Mouse (Mus musculus) hindbrain, embryonic 11.5 days (tissue): Measurements from ENCODE around the gene Dpf2. TPM values are rescaled to one million over a fixed set of nuclear protein-coding genes. Genes with fewer than 3 reads are reported as not detected.

Experiments
- ATAC-seq: fragments of 200-750 bp; cut with Nextera tagmentation; 2 replicates; pipeline ENCODE4 v1.8.0; 2017; ENCODE audit warnings: mild to moderate bottlenecking, moderate TSS enrichment, moderate library complexity; ENCODE audit not compliant: low FRiP score
- DNase-seq: peaks from one replicate; pipeline ENCODE4 v3.0.0-alpha.2; 2015; ENCODE audit warnings: low spot score
- H3K27ac ChIP-seq: fragments of 300-500 bp; sonication (generic); 2 replicates; pipeline ENCODE4 v1.5.1; 2014; ENCODE audit warnings: mild to moderate bottlenecking, low read depth, low read length
- H3K27me3 ChIP-seq: fragments of 300-500 bp; sonication (generic); 2 replicates; pipeline ENCODE4 v1.6.1; 2014; ENCODE audit warnings: mild to moderate bottlenecking, low read length, moderate library complexity, mixed read lengths; ENCODE audit not compliant: control insufficient read depth, insufficient read depth
- H3K36me3 ChIP-seq: fragments of 300-500 bp; sonication (generic); 2 replicates; pipeline ENCODE4 v1.6.1; 2014; ENCODE audit warnings: mild to moderate bottlenecking, low read length, moderate library complexity, mixed read lengths; ENCODE audit not compliant: control insufficient read depth, insufficient read depth
- H3K4me1 ChIP-seq: fragments of 300-500 bp; sonication (generic); replicated peaks from 2 replicates; pipeline ENCODE4 v1.6.1; 2014; ENCODE audit warnings: low read length, mixed read lengths; ENCODE audit not compliant: control insufficient read depth, insufficient read depth
- H3K4me2 ChIP-seq: fragments of 300-500 bp; sonication (generic); replicated peaks from 2 replicates; pipeline ENCODE4 v1.6.1; 2014; ENCODE audit warnings: mild to moderate bottlenecking, low read depth, low read length
- H3K4me3 ChIP-seq: fragments of 300-500 bp; sonication (generic); 2 replicates; pipeline ENCODE4 v1.5.1; 2014; ENCODE audit warnings: low read depth, low read length
- H3K9ac ChIP-seq: fragments of 300-500 bp; sonication (generic); 2 replicates; pipeline ENCODE4 v1.6.1; 2014; ENCODE audit warnings: low read depth, low read length
- H3K9me3 ChIP-seq: fragments of 300-500 bp; sonication (generic); 2 replicates; pipeline ENCODE4 v1.6.1; 2016; ENCODE audit warnings: low read length; ENCODE audit not compliant: control insufficient read depth
- WGBS: fragments of 180-500 bp; shearing (Covaris S2); extraction: QIAGEN DNeasy Blood & Tissue Kit; methylation state at CpG from one replicate; pipeline ENCODE4 v1.1.7; 2014; 5-methylcytosine and 5-hydroxymethylcytosine counted together
- polyA plus RNA-seq: library from polyadenylated mRNA; unstranded; fragments of >200 nt; fragmentation: Nextera tagmentation; extraction: Ambion mirVana; gene quantifications from 2 replicates; pipeline ENCODE4 v1.2.1, GENCODE M21; 2014

Gene Dpf2
- polyA plus RNA-seq, 1 experiment from 2014 or later = 154 TPM

- no peak overlapping the region for H3K4me3 ChIP-seq
These were observed 62.0 kb downstream of the Dpf2 start for GRCm38 (mm10) chr19:5850860-5851259.

GRCm38 (mm10) chr19:5849843-5850527, 62.8 kb downstream of the Dpf2 start:
- 33% methylated on average over 11 of the region's 11 CpGs for WGBS
- DNase-seq (peak; percentile 92), ATAC-seq (peak; percentile 10; the same call in 1 of the 2 replicates)
- H3K27ac ChIP-seq = 0 out of 2 replicates have a peak overlapping the region, but pooled peaks have one; percentile 1
- peaks cover 24% of the 10 kb centered on the region for H3K4me1 ChIP-seq
- no peaks in the 10 kb centered on the region for H3K9me3 ChIP-seq
- H3K36me3 ChIP-seq = 0 out of 2 replicates have a peak, but pooled peaks cover 2% of the 10 kb centered on the region
- H3K4me3 ChIP-seq = no peak overlapping the region
- no peak overlapping the region; the same call in 1 of the 2 replicates for H3K4me2 ChIP-seq
- no peak overlapping the region for H3K9ac ChIP-seq
- H3K27me3 ChIP-seq = no peaks in the 10 kb centered on the region

More at GRCm38 (mm10) chr19:5850860-5851259, 62.0 kb downstream of the Dpf2 start:
- H3K27me3 ChIP-seq = no peaks in the 10 kb centered on the region
- H3K9ac ChIP-seq = no peak overlapping the region
- no peaks in the 10 kb centered on the region for H3K9me3 ChIP-seq
- 87% methylated on average over 3 of the region's 3 CpGs for WGBS
- peaks cover 21% of the 10 kb centered on the region for H3K4me1 ChIP-seq
- ATAC-seq = no peak
- 0 out of 2 replicates have a peak, but pooled peaks cover 4% of the 10 kb centered on the region for H3K36me3 ChIP-seq
- no peak for DNase-seq
- no peak overlapping the region for H3K4me2 ChIP-seq
- H3K27ac ChIP-seq = no peak overlapping the region

GRCm38 (mm10) chr19:5848826-5849672, 63.8 kb downstream of the Dpf2 start:
- Histone ChIP-seq H3K27ac (peak overlapping the region; percentile 4; the same call in 1 of the 2 replicates), H3K4me1 (peaks cover 26% of the 10 kb centered on the region), H3K36me3 (0 out of 2 replicates have a peak, but pooled peaks cover 2% of the 10 kb centered on the region), H3K4me3 (no peak overlapping the region), H3K27me3 (no peaks in the 10 kb centered on the region), H3K4me2 (no peak overlapping the region), H3K9ac (peak overlapping the region; percentile 5; the same call in 1 of the 2 replicates), H3K9me3 (no peaks in the 10 kb centered on the region)
- ATAC-seq (no peak), DNase-seq (peak; percentile 38)
- 38% methylated on average over 13 of the region's 13 CpGs for WGBS

- Histone ChIP-seq H3K36me3 (0 out of 2 replicates have a peak, but pooled peaks cover 2% of the 10 kb centered on the region), H3K27ac (peak overlapping the region; percentile 96), H3K4me3 (no peak overlapping the region)
These were observed 64.6 kb downstream of the Dpf2 start for GRCm38 (mm10) chr19:5848032-5848825.

GRCm38 (mm10) chr19:5847306-5847796, 65.5 kb downstream of the Dpf2 start:
- Histone ChIP-seq H3K27ac (peak overlapping the region; percentile 96), H3K4me2 (peak overlapping the region; percentile 62), H3K9me3 (no peaks in the 10 kb centered on the region), H3K4me1 (peaks cover 31% of the 10 kb centered on the region), H3K4me3 (no peak overlapping the region), H3K9ac (peak overlapping the region; percentile 32; the same call in 1 of the 2 replicates), H3K27me3 (no peaks in the 10 kb centered on the region), H3K36me3 (0 out of 2 replicates have a peak, but pooled peaks cover 2% of the 10 kb centered on the region)
- ATAC-seq (no peak), DNase-seq (peak; percentile 21)
- WGBS = 42% methylated on average over 4 of the region's 4 CpGs

More at GRCm38 (mm10) chr19:5848032-5848825, 64.6 kb downstream of the Dpf2 start:
- Histone ChIP-seq H3K4me2 (no peak overlapping the region), H3K27me3 (no peaks in the 10 kb centered on the region), H3K4me1 (peaks cover 26% of the 10 kb centered on the region), H3K9me3 (no peaks in the 10 kb centered on the region), H3K9ac (peak overlapping the region; percentile 28; the same call in 1 of the 2 replicates)
- no peak for ATAC-seq
- WGBS = 66% methylated on average over 14 of the region's 14 CpGs
- DNase-seq = no peak

- WGBS = 5% methylated on average over 16 of the region's 16 CpGs
- Histone ChIP-seq H3K27ac (peak overlapping the region; percentile 96), H3K4me1 (peaks cover 31% of the 10 kb centered on the region), H3K36me3 (0 out of 2 replicates have a peak, but pooled peaks cover 2% of the 10 kb centered on the region), H3K4me3 (peak overlapping the region; percentile 27; the same call in 1 of the 2 replicates), H3K27me3 (no peaks in the 10 kb centered on the region), H3K9ac (peak overlapping the region; percentile 56), H3K9me3 (no peaks in the 10 kb centered on the region), H3K4me2 (peak overlapping the region; percentile 62)
- DNase-seq = peak; percentile 85
- ATAC-seq = peak; percentile 85
These were observed 66.1 kb downstream of the Dpf2 start for GRCm38 (mm10) chr19:5846557-5847305.
